Mouse (Mus musculus) c-Kit-positive CD71-positive TER-119-positive erythroid progenitor cells, embryonic 14.5 days (primary cell): ENCODE measurements around the gene Anp32e.
A peak's percentile ranks its signal among the peaks of the same experiment; 100 is the strongest.
"Not testable (repeated sequence)": the region's sequence is repeated elsewhere in the genome, so short reads cannot be mapped to it uniquely, and the experiment has no call there.

Source experiments
- DNase-seq: peaks from one replicate; pipeline ENCODE4 v3.0.0-alpha.2; 2013; ENCODE audit warnings: low spot score

Anp32e gene

DNA sequence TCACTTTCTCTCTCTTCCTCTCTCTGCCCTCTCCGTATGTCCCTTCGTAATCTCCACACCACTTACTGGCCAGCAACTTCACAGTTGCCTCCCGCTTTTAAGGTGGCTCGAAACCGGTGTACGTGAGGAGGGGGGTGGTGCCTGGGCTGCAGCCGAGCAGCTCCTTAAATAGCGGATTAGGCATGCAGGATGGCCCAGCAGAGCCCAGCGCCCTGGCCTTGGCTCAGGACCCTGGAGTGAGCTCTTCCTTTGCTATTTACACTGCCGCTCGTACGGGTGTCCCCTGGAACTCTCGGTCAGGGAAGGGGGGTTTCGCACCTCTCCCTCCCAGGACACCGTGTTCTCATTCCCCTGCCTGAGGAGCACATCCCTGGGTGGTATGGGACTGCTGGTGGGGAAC lies 24.5 kb upstream of the Anp32e start, which contains the start of gene Car14:
Gene Car14, minus strand, starts transcription at position 124 of the 400 bp plus-strand sequence.
- no peak for DNase-seq

DNA sequence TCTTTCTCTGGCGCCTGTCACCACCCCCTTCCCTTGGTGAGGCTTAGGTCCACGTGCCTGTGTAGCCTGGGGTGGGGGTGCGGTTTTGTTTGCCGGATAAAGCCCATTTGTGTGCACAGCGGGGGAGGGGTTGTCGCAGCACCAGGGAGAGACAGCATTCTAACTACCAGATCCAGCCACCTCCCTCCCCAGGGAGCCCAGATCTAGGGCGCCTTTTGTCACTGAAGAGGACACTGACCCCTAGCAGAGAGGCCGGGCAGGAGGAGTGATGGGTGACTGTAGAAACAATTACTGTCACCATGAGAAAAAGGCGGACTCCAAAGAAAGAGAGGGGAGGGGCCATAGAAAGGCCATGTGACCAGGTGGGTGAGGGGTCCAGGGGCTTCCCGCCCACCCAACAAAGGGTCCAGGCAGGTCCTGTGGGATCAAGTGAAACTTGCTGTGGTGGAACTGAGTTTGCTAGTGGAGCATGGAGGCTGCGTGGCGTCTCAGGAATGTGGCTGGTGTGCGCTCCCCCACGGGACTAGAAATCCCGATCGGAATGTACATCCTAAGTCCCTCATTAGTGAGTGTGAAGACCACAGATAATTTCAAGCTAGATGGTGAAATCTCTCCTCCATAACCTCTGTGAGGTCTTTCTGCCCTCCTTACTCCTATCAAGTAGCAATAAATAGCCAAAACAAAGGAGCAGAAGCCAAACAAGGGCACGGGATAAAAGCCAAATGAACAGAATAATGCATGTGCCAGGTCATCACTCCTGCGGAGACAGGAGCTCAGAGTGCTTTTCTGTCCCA lies 23.7 kb upstream of the Anp32e start:
- no peak for DNase-seq

DNA sequence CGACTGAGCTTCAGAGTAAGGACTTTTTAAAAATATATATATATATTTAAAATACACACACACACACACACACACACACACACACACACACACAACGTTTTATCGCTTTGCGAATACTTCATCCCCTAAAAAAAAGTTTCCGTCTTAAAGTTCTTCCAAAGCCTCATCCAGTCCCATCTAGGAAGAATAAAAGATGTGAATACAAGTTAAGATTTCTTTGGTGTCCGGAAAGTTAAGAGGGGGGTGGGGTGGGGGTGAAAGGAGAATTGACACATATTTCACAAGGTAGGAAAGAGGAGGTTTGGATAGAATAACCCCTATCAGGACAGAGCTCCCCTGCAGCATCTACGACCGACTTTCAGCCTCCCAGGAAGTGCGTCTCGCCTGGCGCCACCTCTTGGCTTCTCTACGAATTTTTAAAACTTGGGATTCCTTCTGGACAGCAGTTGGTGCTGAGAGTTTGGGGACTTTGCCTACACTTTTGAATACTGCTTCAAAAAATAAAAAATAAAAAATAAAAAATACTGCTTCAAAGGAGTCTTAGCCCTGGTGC lies 23.0 kb upstream of the Anp32e start:
- no peak for DNase-seq

DNA sequence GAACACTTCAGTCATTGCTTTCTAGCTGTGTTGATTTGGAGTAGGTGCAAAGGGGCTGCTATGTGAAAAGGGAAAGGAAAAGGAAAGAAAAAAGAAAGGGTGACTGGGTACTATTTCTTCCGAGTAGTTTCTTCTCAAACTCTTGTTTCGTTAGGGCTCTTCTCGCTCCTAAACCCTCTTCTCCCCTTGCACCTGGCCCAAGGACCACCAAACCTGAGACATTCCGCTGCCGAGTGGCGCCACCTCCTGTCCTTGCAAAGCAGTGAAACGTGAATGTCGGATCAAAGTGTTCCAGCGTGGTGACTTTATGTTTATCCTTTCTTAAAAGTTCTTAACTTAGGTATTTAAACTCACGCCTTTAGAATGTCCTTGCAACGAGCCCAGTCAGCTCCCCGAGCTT lies 22.2 kb upstream of the Anp32e start:
- no peak for DNase-seq

DNA sequence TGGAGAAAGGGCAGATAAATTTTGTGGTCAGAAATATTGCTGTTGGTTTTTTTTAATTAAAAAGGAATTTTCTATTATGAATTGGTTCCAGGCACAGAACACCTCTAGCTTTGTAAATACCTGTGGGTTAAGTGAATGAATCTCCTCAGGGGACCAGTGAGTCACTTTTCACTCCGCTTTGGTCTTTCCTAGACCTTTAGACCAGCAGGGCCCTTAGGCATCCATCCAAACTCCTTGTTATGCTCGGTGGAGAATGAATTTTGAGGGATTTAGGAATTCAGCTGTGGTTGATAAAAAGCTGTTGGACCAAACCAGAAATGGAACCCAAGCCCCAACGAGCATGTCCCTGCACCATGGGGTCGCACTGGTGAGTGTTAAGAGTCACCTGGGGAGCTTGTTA lies 21.4 kb upstream of the Anp32e start:
- DNase-seq: no peak

DNA sequence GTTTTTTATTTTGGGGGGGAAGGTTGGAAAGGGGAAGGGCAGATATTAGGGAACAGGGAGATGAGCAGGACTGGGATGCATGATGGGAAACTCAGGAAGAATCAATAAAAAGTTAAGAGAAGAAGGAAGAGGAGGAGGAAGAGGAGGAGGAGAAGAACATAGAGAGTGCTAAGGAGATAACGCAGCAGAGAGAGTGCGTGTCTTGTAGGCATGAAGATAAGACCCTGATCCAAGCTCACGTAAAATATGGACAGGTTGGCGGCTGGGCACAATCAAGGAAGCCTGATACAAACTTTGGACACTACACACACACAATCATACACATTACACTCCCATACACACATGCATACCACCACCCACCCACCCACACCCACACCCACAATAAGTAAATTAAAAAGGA lies 14.3 kb upstream of the Anp32e start:
- no peak for DNase-seq

DNA sequence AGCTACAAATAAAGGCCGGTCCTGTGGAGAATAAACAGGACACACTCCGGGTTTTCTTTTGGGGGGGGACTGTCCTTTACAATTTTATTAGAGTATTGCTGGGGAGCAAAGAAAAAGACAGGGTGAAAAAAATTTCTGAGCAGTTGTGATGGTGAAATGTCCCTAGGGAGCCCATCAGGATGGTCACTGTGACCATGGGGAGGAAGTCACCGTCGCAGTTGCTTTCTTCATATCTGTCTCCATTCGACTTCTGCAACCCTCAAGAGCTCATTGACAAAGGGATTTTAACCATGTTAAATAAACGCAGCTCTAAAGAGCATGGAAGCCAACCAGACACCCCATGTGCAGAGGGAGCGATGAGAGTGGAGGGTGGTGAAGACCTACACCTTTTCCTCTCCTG lies 12.3 kb upstream of the Anp32e start:
- no peak for DNase-seq

DNA sequence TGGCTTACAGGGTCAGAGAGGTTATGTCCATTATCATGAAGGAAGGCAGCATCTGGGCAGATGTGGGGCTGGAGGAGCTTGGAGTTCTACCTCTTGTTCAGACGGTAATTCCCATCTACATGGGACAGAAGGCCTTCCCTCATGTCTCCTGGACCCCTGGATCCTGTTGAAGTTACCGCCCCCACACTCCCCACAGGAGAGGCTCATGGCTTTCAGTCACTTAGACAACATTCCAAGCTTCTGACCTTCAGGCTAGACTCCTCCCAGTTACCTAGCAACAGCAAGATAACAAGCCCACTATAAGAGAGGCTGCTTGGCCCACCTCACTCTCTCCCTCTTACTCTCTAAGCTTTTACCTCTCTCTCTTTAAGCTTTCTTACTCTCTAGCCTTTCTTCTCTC lies 8.5 kb upstream of the Anp32e start:
- not testable (repeated sequence) for DNase-seq

DNA sequence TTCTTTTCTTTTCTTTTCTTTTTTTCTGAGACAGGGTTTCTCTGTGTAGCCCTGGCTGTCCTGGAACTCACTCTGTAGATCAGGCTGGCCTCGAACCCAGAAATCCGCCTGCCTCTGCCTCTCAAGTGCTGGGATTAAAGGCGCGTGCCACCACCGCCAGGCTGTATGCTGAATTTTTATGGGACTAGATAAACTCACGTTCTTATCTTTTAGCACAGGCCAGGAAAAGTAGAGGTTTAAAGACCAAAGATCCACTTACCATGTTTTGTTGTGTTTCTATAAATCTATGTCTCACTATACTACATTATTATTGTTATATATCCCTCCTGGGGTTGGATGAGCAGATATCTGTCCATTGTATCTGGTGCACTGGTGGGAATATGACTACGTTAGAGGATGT lies 5.6 kb upstream of the Anp32e start:
- not testable (repeated sequence) for DNase-seq

DNA sequence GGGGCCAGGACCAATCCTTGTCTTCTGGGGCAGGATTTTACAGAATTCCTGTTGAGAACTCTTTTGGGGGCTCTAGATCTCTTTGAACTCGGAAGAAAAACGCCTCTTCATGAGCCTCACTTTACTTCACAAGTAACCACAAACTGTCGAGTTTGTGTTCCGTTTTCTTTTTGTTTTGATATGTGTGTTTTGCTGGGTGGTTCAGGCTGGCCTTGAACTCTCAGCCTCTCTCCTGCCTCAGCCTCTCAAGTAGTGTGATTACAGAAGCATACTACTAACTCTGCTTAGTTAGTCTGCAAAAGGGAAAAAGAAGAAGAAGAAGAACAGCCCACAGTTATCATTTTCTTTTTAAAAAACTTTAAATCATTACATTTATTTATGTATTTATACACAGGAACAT lies 4.9 kb upstream of the Anp32e start:
- DNase-seq: no peak

DNA sequence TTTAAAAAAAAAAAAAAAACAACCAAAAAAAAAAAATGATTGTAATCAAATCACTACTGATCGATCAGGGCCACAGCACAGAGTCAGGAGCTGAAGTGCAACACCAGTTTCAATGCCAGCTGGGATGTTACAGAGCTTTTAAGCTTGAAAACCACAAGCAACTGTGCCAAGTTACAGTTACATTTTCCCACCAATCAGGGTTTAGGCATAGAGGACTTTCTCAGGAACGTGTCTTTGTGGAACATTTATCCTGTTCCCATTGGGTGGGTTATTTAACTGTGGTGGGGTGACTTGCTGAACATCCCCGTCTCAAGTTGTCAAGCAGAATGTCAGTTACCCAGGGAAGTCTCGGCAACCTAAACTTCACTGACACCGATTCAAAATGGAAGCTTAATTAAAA lies 4.0 kb upstream of the Anp32e start:
- no peak for DNase-seq

DNA sequence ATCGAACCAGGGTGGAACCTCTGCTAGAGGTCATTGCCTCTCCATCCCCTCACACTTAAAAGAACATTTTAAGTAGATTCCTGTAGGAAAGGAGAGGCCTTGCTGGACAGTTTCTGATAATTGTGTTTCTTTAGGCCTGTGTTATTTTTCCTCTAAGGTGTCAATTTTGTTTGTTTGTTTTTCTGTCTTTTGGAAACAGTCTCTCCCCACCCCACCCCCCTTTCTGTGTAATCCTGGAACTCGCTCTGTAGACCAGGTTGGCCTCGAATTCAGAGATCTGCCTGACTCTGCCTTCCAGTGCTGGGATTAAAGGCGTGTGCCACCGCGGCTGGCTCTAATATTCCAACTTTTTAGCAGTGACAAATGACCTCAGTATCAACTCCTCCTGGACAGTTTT lies 787 bp upstream of the Anp32e start:
- no peak for DNase-seq

DNA sequence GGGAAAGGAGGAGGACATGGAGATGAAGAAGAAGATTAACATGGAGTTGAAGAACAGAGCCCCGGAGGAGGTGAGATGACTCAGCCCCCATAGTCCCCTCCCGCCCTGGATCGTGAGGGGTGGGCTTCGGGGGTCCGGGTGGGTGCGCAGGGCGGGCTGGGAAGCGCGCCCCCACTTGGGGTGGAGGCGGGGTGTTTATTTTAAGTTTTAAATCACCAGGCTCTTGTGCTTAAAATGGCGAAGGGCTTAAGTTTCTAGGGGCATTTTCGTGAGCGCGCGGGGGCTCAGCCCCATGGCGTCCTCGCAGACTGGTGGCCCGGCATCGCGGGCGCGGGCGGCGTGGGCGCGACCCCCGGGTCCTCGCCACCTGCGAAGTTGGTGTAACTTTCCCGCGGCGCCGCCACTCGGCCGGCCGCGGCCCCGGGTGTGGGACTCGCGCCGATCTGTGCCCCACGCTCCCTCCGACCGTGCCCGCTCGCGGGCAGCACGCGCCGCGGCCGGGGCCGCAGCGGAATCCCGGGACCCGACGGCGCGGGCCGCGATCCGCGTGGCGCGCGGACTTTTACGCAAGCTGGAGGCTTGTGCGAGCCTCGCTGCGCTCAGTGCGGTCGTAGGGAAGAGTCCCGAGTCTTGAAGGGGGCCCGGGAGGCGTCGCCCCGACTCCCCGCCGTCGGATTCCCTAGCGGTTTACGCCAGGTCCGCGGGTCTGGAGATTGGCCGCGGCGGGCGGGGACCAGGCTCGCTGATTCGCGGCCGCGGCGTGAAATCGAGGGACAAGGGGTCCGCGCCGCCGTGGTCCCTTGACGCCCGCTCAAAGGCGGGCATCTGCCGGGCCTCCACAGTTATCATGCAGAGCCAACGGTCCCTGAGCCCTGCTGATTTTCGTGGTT lies 780 bp downstream of the Anp32e start:
- DNase-seq: peak; percentile 56

DNA sequence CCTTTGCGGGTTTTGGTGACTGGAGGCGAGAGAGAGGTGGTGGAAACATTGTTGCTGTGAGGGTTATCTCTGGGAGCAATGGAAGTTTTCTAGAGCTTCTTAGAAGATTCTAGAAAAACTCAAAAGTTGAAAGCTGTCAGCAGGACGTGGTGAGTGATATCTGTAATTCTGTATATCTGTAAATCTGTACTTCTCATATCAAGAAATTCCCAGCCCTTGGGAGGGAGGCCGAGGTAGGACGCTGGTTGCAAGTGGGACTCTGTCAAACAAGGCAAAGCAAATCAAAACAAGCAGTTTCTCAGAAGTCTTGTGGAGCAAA lies 1.4 kb downstream of the Anp32e start:
- DNase-seq: no peak

DNA sequence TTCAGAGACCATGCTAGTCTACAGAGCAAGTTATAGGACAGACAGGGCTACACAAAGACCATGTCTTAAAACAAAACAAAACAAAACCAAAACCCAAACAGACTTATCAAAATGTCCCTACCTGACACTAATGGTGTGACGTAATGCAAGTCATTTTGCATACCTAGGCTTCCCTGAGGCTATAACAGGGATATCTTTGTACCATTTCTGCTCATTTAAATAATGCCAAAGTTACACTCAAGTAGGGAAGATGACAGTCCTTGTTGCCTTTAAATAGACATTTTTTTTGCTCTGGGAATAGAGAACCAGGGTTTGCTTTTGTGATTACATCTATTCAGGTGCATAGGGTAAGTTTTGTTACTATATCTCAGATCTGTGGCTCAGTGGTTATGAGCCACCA lies 2.4 kb downstream of the Anp32e start:
- DNase-seq: no peak

DNA sequence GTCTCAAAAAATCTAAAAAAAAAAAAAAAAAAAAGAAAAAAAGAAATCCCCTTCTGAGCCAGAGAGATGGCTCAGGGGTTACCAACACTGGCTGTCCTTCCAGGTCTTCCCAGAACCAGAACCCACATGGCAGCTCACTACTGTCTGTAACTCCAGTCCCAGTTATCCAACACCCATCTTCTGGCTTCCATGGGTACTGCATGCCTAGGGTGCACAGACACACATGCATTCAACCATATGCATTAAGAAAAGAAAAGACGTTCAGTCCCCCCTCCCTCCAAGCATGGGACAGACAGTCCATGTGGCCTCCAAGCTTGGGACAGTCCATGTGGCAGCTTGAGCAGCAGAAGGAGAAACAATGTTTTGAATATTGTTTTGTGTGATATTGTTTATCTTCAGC lies 3.1 kb downstream of the Anp32e start:
- DNase-seq: no peak

DNA sequence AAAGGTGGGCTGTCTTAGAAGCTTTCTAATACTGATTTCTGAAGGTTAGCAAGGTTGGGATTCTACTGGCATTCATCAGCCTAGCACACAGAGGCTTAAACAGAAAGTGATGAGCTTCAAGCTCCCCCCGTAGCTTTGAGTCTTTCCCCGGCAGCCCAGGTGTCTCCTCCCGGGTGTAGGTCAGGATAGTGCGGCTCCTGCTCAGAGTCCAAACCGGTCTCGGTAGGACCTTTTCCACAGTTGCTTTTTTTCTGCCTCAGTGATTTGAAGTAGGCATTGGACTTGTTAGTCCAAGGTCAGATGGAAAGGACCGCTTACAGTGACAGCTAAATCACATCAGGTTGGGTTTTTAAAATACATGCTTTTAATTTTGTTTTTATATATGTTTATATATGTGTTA lies 3.5 kb downstream of the Anp32e start:
- DNase-seq: no peak

DNA sequence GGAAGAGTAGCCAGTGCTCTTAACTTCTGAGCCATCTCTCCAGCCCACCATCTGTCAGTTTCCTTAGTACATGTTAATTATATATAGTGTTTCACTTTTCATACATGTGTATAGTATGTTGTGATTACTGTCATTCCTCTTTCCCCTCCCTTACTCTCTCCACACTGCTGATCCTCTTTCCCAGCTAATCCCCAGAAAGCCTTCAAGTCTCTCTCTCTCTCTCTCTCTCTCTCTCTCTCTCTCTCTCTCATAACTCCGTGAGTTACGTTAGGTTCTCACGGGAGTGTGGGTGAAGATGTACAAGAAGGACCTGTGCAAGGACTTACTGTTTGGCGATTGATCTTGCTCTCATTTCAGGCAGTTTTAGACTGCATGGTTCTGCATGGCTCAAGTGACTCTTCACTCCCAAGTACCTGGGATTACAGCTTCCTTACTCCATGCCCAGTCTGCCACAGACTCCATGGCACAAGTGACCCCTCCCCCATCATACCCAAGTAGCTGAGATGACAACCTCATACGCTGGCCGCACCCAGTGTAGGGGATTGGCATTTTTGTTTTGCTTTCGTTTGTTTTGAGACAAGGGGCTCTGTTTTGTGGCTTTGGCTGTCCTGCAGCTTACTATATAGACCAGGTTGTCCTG lies 4.2 kb downstream of the Anp32e start:
- no peak for DNase-seq

DNA sequence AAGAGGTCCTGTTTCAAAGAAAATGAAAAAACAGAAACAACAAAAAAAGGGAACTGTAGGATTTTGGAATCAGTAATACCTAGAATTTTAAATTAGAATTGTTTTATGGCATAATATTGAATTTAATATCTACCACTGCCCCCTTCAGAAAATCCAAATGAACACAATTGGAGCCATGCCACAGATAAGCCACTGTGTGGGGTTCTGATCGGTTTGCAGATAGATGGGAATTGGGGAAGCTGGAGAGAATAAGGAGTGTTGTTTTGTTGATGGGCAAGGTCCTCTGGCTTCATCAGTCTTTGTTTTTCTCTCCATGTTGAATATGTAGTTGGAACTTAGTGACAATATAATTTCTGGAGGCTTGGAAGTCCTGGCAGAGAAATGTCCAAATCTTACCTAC lies 5.4 kb downstream of the Anp32e start:
- DNase-seq: no peak

DNA sequence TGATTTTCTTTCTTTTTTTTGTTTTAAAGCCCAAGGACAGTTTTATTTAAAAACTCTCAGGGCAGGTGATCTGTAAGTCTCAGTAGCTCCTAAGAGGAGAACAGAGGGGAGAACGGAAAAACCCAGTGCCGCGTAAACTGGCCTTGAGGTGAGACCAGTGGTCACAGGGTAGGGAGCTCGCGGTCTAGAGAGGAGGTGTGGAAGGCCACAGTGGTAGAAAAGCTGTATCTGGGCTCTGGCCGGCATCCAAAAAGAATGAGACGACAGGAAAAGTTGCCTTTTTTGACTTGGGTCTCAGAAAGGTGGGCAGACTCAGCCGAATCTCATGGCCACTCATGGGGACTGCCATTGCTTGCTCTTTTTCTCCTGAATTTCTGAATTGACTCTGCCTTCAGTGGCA lies 9.2 kb downstream of the Anp32e start:
- no peak for DNase-seq

DNA sequence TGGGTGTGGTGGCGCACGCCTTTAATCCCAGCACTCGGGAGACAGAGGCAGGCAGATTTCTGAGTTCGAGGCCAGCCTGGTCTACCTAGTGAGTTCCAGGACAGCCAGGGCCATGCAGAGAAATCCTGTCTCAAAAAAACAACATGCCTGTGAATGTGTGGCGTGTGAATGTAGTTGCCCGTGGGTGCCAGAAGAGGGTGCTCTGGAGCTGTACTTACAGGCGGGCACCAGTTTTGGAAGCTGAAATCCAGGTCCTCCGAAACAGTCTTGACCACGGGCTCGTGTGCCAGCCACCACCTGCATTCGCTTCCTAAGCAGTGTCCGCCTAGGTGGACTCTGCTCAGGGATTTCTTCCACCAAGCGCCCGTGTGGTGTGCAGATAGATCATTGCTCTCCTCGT lies 9.8 kb downstream of the Anp32e start:
- no peak for DNase-seq

DNA sequence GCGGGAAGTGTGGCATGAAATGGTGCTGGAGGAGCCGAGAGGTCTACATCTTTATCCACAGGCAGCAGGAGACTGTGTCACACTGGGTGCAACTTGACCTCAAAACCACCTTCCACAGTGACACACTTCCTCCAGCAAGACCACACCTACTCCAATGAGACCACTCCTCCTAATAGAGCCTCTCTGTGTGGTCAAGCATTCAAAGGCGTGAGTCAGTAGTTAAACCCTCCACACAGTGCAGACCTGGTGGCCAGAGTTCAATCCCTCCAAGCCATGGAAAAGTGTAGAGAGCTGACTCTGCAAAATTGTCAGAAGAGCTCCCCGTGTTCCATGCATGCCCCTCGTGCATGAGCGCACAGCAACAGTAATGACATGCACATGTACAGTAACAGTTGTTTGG lies 13.7 kb downstream of the Anp32e start:
- no peak for DNase-seq

DNA sequence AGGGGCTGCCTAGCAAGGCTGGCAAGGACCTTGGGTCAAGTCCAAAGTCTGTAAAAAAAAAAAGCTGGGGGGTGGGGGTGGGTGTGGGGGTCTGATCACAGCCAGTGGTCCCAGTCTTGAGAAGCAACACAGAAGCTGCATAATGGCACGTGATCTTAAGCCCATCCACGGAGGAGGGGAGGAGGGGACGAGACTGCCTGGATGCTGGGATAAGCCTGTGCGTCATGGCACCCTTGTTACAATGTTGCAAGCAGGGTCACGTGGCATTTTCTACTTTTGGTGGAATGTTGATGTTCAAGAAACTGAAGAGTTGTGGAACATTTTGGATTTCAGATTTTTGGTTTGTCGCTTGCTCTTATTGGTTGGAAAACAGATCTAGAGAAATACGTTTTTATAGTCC lies 14.2 kb downstream of the Anp32e start:
- DNase-seq: no peak
